Comparison of ENCODE assay signal across 9 mouse cellular contexts in genomic region chr4:59002948-59003805, GRCm38 (mm10). TPM values are rescaled to one million over a fixed set of nuclear protein-coding genes. Genes with fewer than 3 reads are reported as not detected.
DNase-seq lines count a peak whose midpoint lies in the region; ATAC-seq lines count a peak whose summit lies in the region.
"Had no signal": no experiment of that assay in that cellular context is flagged by ENCODE, and none has a peak within 500 bp of the region (broad histone marks: within the 10 kb centered on the region; RNA-seq: fewer than 3 reads in every experiment).

Gene Gm20503, plus strand, starts transcription at chr4:59003210.

- H3K4me1 ChIP-seq in heart, embryonic 14.5 days (ENCODE audit: control insufficient read depth in 2 of 2, insufficient read depth in 2 of 2, low read length in 2 of 2) = peaks cover 8 to 22% of the 10 kb centered on the region in 2 experiments
- H3K4me1 ChIP-seq in liver, embryonic 12.5 days = peaks cover 56% of the 10 kb centered on the region

- no peaks in the 10 kb centered on the region for H3K9me3 ChIP-seq in heart, embryonic 14.5 days (ENCODE audit: control insufficient read depth, low read length)
- no peaks in the 10 kb centered on the region for H3K9me3 ChIP-seq in liver, embryonic 12.5 days (replicated peaks)

- H3K4me3 ChIP-seq in heart, embryonic 14.5 days (ENCODE audit: control insufficient read depth in 1 of 2, insufficient read depth in 1 of 2, low read depth in 1 of 2, low read length in 2 of 2) = peak within 1 kb of the TSS; percentile 74 to 82
- peak within 1 kb of the TSS; percentile 96 for H3K4me3 ChIP-seq in liver, embryonic 12.5 days

- H3K4me2 ChIP-seq in heart, embryonic 14.5 days (ENCODE audit: low read length) = peak within 1 kb of the TSS; percentile 92
- peak within 1 kb of the TSS; percentile 98 for H3K4me2 ChIP-seq in liver, embryonic 12.5 days

- peak within 1 kb of the TSS; percentile 64 to 87; a peak in 3 of 4 replicates for H3K27ac ChIP-seq in heart, embryonic 14.5 days (replicated peaks in 1 of 2; ENCODE audit: control insufficient read depth in 1 of 2, insufficient read depth in 1 of 2, low read depth in 2 of 2, low read length in 2 of 2)
- peak within 1 kb of the TSS; percentile 93 for H3K27ac ChIP-seq in liver, embryonic 12.5 days

- peak; percentile 83 for DNase-seq in c-Kit-negative CD71-positive TER-119-positive erythroid progenitor cells, embryonic 14.5 days (ENCODE audit: low read depth, low spot score)
- DNase-seq in fibroblast of lung, adult 2 months (ENCODE audit: low read depth) = peak; percentile 63
- peak; percentile 96 for DNase-seq in kidney, postnatal 14 days
- peak; percentile 96 for DNase-seq in naive thymus-derived CD4-positive, alpha-beta T cell, adult 2 months (ENCODE audit: low read depth)
- DNase-seq in splenic B cell, adult 2 months (ENCODE audit: low read depth, low spot score) = peak; percentile 95

- ATAC-seq in CD4-positive, CD25-positive, alpha-beta regulatory T cell, adult 4 months = peak; percentile 95
- peak; percentile 95 for ATAC-seq in heart, embryonic 14.5 days (ENCODE audit: insufficient number of reproducible peaks, insufficient read depth, low FRiP score, low read depth)
- ATAC-seq in liver, embryonic 12.5 days = peak; percentile 96

- H3K9ac ChIP-seq in heart, embryonic 14.5 days (ENCODE audit: low read length) = peak within 1 kb of the TSS; percentile 88
- H3K9ac ChIP-seq in liver, embryonic 12.5 days = peak within 1 kb of the TSS; percentile 94

- H3K27me3 ChIP-seq in heart, embryonic 14.5 days (ENCODE audit: control insufficient read depth, insufficient read depth, low read length) = no peaks in the 10 kb centered on the region
- no peaks in the 10 kb centered on the region for H3K27me3 ChIP-seq in liver, embryonic 12.5 days (replicated peaks)
- no peaks in the 10 kb centered on the region for H3K27me3 ChIP-seq in splenic B cell, adult 2 months (ENCODE audit: control insufficient read depth, insufficient read depth, low read length, poor library complexity, severe bottlenecking)

- no peaks in the 10 kb centered on the region for H3K36me3 ChIP-seq in heart, embryonic 14.5 days (ENCODE audit: control insufficient read depth, insufficient read depth, low read length)
- no peaks in the 10 kb centered on the region for H3K36me3 ChIP-seq in liver, embryonic 12.5 days
- H3K36me3 ChIP-seq in splenic B cell, adult 2 months (ENCODE audit: control insufficient read depth, insufficient read depth, low read length, poor library complexity, severe bottlenecking) = no peaks in the 10 kb centered on the region

- WGBS in heart, embryonic 14.5 days = under 1% methylated on average over 80 of the region's 89 CpGs
- under 1% methylated on average over 73 of the region's 89 CpGs for WGBS in liver, embryonic 12.5 days (ENCODE audit: insufficient replicate concordance)

RNA-seq across cellular contexts. Expression of gene Gm20503, which starts in this region (rescaled TPM):
- not detected for polyA plus RNA-seq in CD4-positive, CD25-positive, alpha-beta regulatory T cell, adult 4 months (2017; shearing (Covaris generic))
- 12.2 and 15.9 TPM in 2 replicates for polyA plus RNA-seq in heart, embryonic 14.5 days (2014; fragmentation: Nextera tagmentation; extraction: Ambion mirVana)
- polyA plus RNA-seq in liver, embryonic 12.5 days (2016; fragmentation: Nextera tagmentation; extraction: Ambion mirVana) = 11.4 and 12.4 TPM in 2 replicates
- polyA plus RNA-seq: gonadal fat pad, adult 2 months had no signal

Comparison
In these comparisons a context has a peak if more than half of its experiments do, and no peak if none do; other contexts are left out.
1. Peak in every context shown above with its lines: DNase-seq, ATAC-seq, H3K4me3 ChIP-seq and H3K27ac ChIP-seq.
2. RNA of gene Gm20503 (polyA plus RNA-seq): 12.2 to 15.9 TPM in heart, embryonic 14.5 days and 11.4 to 12.4 TPM in liver, embryonic 12.5 days; not detected in CD4-positive, CD25-positive, alpha-beta regulatory T cell, adult 4 months; every median in the first group is over 10 times any median in the second.
3. Peak in ATAC-seq in CD4-positive, CD25-positive, alpha-beta regulatory T cell, adult 4 months; RNA of the gene not detected or under 1 TPM.